Mouse (Mus musculus): ENCODE measurements around the gene Spice1. TPM values are rescaled to one million over a fixed set of nuclear protein-coding genes. Genes with fewer than 3 reads are reported as not detected.

Spice1 gene
- 14.1 and 15.6 TPM in 2 replicates for polyA plus RNA-seq (2016; fragmentation: Nextera tagmentation; extraction: Ambion mirVana)

DNA sequence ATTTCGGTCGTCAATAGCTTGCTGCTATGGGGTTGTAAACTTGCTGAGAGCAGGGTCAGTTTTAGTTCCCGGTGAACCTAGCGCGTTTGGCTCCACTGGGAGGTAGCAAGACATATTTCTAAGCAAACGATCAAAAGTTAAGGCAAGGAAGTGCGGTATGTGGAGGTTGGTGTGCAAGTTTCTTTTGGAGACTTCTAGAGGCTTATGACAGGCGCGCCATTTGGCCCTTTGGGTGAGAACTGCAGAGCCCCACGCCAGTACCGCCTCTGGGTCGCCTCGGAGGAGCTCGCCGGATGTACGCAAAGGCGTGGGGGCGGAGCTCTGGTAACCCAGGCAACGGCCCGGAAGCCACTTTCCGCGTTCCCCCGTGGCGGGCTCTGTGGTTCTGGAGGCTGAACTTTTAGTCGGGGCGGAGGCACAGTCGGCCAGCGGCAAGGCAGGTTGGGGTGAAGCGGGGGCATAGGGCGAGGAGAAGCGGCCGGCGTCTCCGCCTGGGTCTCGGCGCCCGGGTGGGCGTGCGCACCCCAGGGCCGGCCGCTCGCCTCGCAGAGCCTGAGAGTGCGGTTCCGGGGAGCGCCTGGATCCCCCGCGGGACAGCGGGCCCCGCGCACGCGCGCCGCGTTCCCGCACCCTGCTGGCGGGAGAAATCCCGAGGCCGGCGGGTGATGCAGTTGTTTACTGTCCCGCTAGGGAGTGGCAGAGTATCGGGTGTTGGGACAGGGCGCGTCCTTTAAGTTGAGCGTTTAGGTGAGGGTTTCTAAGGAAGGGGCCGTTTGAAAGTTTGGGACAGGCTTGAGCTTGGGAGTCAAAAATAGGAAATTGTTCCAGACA is at the start of gene Spice1:
Spice1 (plus strand) TSS at position 51 of the 831 bp plus-strand sequence.
- peak within 1 kb of the TSS; percentile 84 for H3K9ac ChIP-seq
- H3K27me3 ChIP-seq (replicated peaks) = no peaks in the 10 kb centered on the region
- peak; percentile 98 for ATAC-seq
- no peaks in the 10 kb centered on the region for H3K36me3 ChIP-seq
- peak within 1 kb of the TSS; percentile 77 for H3K4me2 ChIP-seq
- WGBS (ENCODE audit: insufficient replicate concordance) = 2% methylated on average over 67 of the region's 67 CpGs
- H3K9me3 ChIP-seq (replicated peaks) = no peaks in the 10 kb centered on the region
- peak within 1 kb of the TSS; percentile 89 for H3K4me3 ChIP-seq
- H3K4me1 ChIP-seq = peaks cover 40% of the 10 kb centered on the region
- peak within 1 kb of the TSS; percentile 98 for H3K27ac ChIP-seq

DNA sequence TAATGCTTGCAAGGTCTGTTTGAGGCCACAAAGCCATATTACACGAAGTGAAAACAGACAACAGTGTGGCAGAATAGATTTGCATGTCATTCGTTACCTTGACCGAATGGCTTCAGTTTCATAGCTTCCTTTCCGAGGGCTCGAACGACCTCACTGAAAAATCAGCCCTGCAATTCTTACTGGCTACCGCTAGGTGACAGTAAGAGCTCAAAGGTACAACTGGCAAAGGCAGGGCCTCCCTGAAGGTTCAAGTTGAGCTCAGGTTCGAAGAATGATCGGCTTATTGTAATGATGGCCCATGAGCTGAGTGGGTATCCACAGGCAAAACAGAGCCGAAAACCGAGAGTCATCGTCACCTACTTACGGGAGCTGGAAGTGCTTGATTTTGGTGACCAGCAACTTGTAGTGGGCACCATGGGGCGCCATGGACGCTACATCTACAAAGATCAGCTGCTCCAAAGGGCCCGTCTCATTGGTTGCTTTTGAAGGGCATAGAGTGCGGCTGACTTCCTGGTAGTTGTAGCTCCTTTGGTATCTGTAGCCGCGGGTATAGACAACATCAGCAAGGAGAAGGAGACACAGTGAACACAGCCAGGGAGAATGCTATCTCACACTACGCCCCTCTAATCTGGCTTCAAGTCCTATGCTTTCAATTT is 47.4 kb upstream of the Spice1 start:
- H3K36me3 ChIP-seq = no peaks in the 10 kb centered on the region
- no peak overlapping the region for H3K9ac ChIP-seq
- 55% methylated on average over 20 of the region's 20 CpGs for WGBS (ENCODE audit: insufficient replicate concordance)
- no peaks in the 10 kb centered on the region for H3K27me3 ChIP-seq (replicated peaks)
- no peaks in the 10 kb centered on the region for H3K4me1 ChIP-seq
- no peak overlapping the region for H3K4me3 ChIP-seq
- H3K9me3 ChIP-seq (replicated peaks) = no peaks in the 10 kb centered on the region
- no peak overlapping the region for H3K27ac ChIP-seq
- no peak overlapping the region for H3K4me2 ChIP-seq
- no peak for ATAC-seq

DNA sequence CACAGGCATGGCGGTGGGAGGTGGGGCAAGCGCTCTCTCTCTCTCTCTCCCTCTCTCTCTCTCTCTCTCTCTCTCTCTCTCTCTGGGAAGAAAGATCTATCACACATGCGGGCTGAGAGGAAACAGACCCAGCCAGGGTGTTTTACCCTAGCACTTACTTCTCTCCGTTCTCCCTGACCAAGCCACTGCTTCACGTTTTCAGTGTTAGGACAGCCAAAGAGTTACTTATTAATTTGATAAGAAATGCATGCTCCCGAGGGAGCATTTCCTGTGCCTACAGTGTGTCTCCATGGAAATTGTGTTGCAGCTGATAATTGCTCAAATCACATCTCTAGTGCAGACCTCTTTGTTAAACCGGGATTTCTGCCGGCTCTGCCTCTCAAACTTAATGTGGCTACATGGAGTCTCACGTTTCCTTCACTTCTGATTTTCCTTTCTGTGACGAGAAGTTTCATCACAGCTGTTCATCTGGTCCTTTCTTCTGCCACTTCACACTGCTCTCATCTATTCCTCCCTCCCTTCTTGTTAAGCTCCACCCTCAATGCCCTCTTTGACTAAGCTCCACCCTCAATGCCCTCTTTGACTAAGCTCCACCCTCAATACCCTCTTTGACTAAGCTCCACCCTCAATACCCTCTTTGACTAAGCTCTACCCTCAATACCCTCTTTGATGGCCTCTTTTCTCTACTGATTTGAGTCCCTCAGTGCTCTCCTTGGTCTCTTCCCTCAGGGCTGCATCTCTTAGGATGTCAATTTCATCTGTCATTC is 44.6 kb upstream of the Spice1 start:
- no peak for ATAC-seq
- 0 out of 2 replicates have a peak overlapping the region, but pooled peaks have one; percentile 6 for H3K4me2 ChIP-seq
- WGBS (ENCODE audit: insufficient replicate concordance) = 39% methylated on average over 10 of the region's 10 CpGs

DNA sequence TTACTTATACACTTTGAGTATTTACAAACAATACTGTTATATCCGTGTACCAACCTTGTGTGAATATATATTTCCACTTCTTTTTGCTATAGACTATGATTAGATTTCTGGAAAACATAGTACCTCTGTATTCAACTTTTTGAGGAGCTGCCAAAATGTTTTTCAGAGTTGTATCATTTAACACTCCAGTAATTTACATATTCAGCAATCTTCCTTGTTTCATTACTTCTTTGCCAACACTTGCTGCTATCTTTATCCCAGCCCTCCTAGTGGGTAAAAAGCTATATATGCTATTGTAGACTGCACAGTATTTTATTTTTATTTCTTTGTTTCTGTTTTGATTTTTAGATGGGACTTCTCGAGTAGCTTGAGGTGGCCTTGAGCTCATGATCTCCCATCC is 43.1 kb upstream of the Spice1 start:
- ATAC-seq = no peak
- H3K9ac ChIP-seq = no peak overlapping the region
- H3K36me3 ChIP-seq = no peaks in the 10 kb centered on the region
- no peak overlapping the region for H3K4me2 ChIP-seq
- H3K9me3 ChIP-seq (replicated peaks) = no peaks in the 10 kb centered on the region
- no peak overlapping the region for H3K27ac ChIP-seq
- H3K27me3 ChIP-seq (replicated peaks) = no peaks in the 10 kb centered on the region
- 62% methylated on average over 2 of the region's 2 CpGs for WGBS (ENCODE audit: insufficient replicate concordance)
- no peak overlapping the region for H3K4me3 ChIP-seq
- no peaks in the 10 kb centered on the region for H3K4me1 ChIP-seq

More for the DNA sequence above, 44.6 kb upstream of the Spice1 start:
- Histone ChIP-seq H3K9me3 (replicated peaks) (no peaks in the 10 kb centered on the region), H3K4me1 (no peaks in the 10 kb centered on the region), H3K27ac (no peak overlapping the region), H3K9ac (no peak overlapping the region), H3K36me3 (no peaks in the 10 kb centered on the region), H3K27me3 (replicated peaks) (no peaks in the 10 kb centered on the region), H3K4me3 (no peak overlapping the region)

- Histone ChIP-seq H3K27me3 (replicated peaks) (no peaks in the 10 kb centered on the region), H3K4me3 (no peak overlapping the region), H3K27ac (no peak overlapping the region), H3K9me3 (replicated peaks) (no peaks in the 10 kb centered on the region), H3K4me2 (no peak overlapping the region), H3K4me1 (no peaks in the 10 kb centered on the region), H3K9ac (no peak overlapping the region), H3K36me3 (no peaks in the 10 kb centered on the region)
- 43% methylated on average over 3 of the region's 3 CpGs for WGBS (ENCODE audit: insufficient replicate concordance)
- ATAC-seq = no peak
These were observed 41.3 kb upstream of the Spice1 start for GRCm38 (mm10) chr16:44305606-44306005.

DNA sequence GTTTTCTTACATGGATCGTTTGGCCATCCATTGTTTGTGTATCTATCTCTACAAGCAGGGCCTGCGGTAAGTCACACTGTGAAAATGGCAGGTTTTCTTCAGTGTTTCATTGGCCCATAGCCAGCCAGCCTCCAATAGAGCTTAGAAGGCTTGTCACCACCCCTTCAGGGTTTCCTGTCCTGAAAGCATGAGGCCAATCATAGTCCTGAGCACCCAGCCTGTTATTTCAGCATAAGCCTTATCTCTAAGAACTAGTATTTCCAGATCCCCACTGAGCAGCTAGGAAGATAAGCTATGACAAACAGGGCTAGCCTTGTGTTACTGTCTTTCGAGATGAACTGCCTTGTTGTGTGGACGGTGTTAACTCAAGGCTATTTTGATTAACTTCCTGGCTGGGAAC is 33.5 kb upstream of the Spice1 start:
- Histone ChIP-seq H3K9ac (no peak overlapping the region), H3K27ac (no peak overlapping the region), H3K9me3 (replicated peaks) (no peaks in the 10 kb centered on the region), H3K27me3 (replicated peaks) (no peaks in the 10 kb centered on the region), H3K4me1 (peaks cover 6% of the 10 kb centered on the region; the same call in 1 of the 2 replicates), H3K36me3 (no peaks in the 10 kb centered on the region), H3K4me3 (no peak overlapping the region), H3K4me2 (no peak overlapping the region)
- 38% methylated on average over 4 of the region's 4 CpGs for WGBS (ENCODE audit: insufficient replicate concordance)
- peak; percentile 62 for ATAC-seq

- 74% methylated on average over 4 of the region's 4 CpGs for WGBS (ENCODE audit: insufficient replicate concordance)
- H3K4me1 ChIP-seq = peaks cover 6% of the 10 kb centered on the region; the same call in 1 of the 2 replicates
- no peak overlapping the region for H3K27ac ChIP-seq
- no peaks in the 10 kb centered on the region for H3K27me3 ChIP-seq (replicated peaks)
- no peak overlapping the region for H3K4me3 ChIP-seq
- H3K9me3 ChIP-seq (replicated peaks) = no peaks in the 10 kb centered on the region
- H3K36me3 ChIP-seq = no peaks in the 10 kb centered on the region
- ATAC-seq = no peak
- H3K4me2 ChIP-seq = no peak overlapping the region
- H3K9ac ChIP-seq = no peak overlapping the region
These were observed 30.6 kb upstream of the Spice1 start for GRCm38 (mm10) chr16:44316350-44316749.

GRCm38 (mm10) chr16:44320232-44320631 is 26.7 kb upstream of the Spice1 start:
- Histone ChIP-seq H3K4me1 (no peaks in the 10 kb centered on the region), H3K27ac (no peak overlapping the region), H3K27me3 (replicated peaks) (no peaks in the 10 kb centered on the region), H3K9ac (no peak overlapping the region), H3K4me2 (no peak overlapping the region), H3K4me3 (no peak overlapping the region), H3K36me3 (no peaks in the 10 kb centered on the region), H3K9me3 (replicated peaks) (no peaks in the 10 kb centered on the region)
- ATAC-seq = no peak
- 78% methylated on average over 3 of the region's 3 CpGs for WGBS (ENCODE audit: insufficient replicate concordance)

DNA sequence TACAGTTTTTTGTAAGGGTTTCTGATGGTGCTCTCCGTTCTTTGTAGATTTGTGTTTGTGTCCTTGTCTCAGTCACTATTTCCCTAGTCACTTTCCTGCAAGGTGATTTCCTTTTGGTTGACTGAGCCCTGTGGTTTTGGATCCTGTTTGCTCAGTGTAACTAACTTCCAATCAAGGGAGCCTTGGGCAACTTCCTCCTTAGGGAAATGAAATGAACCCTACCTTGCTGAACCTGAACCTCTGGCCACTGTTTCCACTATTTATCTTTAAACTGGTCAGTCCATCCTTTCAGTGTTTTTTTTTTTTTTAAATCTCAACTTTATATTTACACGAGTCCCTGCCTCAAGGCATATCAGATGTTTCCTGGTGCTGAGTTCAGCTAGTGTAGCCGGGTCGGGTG is 18.3 kb upstream of the Spice1 start:
- no peak for ATAC-seq
- 34% methylated on average over 4 of the region's 4 CpGs for WGBS (ENCODE audit: insufficient replicate concordance)
- Histone ChIP-seq H3K9ac (no peak overlapping the region), H3K36me3 (no peaks in the 10 kb centered on the region), H3K27ac (no peak overlapping the region), H3K27me3 (replicated peaks) (peaks cover 36% of the 10 kb centered on the region), H3K4me1 (peaks cover 13% of the 10 kb centered on the region; the same call in 1 of the 2 replicates), H3K4me2 (no peak overlapping the region), H3K4me3 (no peak overlapping the region), H3K9me3 (replicated peaks) (peaks cover 6% of the 10 kb centered on the region; the same call in 1 of the 2 replicates)

GRCm38 (mm10) chr16:44330657-44331056 is 16.3 kb upstream of the Spice1 start:
- peaks cover 6% of the 10 kb centered on the region; the same call in 1 of the 2 replicates for H3K9me3 ChIP-seq (replicated peaks)
- H3K36me3 ChIP-seq = no peaks in the 10 kb centered on the region
- WGBS (ENCODE audit: insufficient replicate concordance) = 70% methylated on average over 9 of the region's 9 CpGs
- no peak for ATAC-seq
- no peak overlapping the region for H3K4me2 ChIP-seq
- peaks cover 44% of the 10 kb centered on the region for H3K27me3 ChIP-seq (replicated peaks)
- H3K9ac ChIP-seq = no peak overlapping the region
- H3K4me1 ChIP-seq = peaks cover 13% of the 10 kb centered on the region; the same call in 1 of the 2 replicates
- no peak overlapping the region for H3K4me3 ChIP-seq
- H3K27ac ChIP-seq = no peak overlapping the region

DNA sequence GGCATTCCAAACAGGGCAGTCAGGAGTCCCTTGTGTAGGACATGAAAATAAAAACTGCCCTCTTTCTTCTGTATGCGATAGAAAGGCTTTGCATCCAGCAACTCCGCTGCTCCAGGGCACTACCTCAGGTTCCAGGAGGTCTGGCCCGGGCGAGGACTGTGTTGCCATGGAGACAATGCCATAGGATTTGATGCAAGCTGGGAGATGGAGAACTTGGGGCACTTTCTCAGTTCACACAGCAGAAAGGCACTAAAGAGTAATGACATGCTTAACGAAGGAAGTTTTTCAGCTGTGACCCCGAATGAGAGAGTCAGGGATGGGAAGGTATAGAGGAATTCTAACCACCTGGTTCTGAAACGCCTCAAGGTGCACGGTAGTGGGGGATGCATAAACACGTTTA is 15.8 kb upstream of the Spice1 start:
- Histone ChIP-seq H3K4me1 (peaks cover 13% of the 10 kb centered on the region; the same call in 1 of the 2 replicates), H3K9me3 (replicated peaks) (peaks cover 6% of the 10 kb centered on the region; the same call in 1 of the 2 replicates), H3K27ac (no peak overlapping the region), H3K4me2 (no peak overlapping the region), H3K4me3 (no peak overlapping the region), H3K27me3 (replicated peaks) (peaks cover 44% of the 10 kb centered on the region), H3K9ac (no peak overlapping the region), H3K36me3 (no peaks in the 10 kb centered on the region)
- no peak for ATAC-seq
- WGBS (ENCODE audit: insufficient replicate concordance) = 38% methylated on average over 9 of the region's 9 CpGs
